Mouse (Mus musculus): ENCODE measurements at regions not wholly inside any gene's neighbourhood (a gene's known extent, or its start where the extent isn't known, plus 50 kb on each side); places are given as distances from the start of the nearest gene placed in this dataset.
"Not testable (repeated sequence)": the region's sequence is repeated elsewhere in the genome, so short reads cannot be mapped to it uniquely, and the experiment has no call there.

DNA sequence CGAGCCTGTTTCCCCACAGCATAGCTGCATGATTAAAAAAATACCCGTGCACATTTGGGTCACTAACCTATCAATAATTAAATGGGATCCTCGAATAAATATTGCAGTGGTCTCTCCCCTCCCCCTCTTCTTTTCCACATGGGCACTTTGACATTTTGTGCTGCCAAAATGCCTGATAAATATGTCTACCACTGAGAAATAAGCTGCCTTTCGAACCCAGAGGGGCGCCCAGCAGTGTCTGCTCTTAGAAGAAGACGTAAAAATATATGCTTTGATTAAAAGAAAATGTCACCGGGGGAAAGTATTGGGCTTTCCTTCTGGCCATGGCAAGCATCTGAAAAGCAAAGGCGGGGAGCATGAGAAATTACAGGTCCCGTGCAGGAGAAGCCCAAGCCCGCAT is 152.6 kb upstream of the Frmd4a start:
- DNase-seq (ENCODE audit: extremely low spot score in 1 of 2, low spot score in 1 of 2) = no peak

GRCm38 (mm10) chr2:3866736-3867135 is 150.8 kb upstream of the Frmd4a start:
- DNase-seq (ENCODE audit: extremely low spot score in 1 of 2, low spot score in 1 of 2) = not testable (repeated sequence)

GRCm38 (mm10) chr2:3869701-3870100 is 147.8 kb upstream of the Frmd4a start:
- no peak for DNase-seq (ENCODE audit: extremely low spot score in 1 of 2, low spot score in 1 of 2)

DNA sequence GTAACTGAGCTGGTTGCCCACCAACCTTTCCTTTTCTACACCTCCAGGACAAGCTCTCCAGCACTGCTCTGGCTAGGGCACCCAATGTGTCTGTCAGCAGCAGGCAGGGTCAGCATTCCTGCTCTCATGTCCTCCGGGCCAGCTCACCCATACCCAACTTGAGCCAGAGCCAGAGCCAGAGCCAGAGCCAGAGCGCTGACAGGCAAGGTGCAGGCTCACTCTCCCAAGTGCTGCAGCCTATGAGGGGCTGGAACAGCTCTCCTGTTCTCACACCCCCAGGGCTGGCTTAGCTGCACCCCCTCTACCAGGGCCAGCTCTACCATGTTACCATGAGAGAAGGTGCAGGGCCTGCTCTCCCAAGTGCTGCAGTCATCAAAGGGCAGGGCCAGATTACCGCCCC is 145.8 kb upstream of the Frmd4a start:
- no peak for DNase-seq (ENCODE audit: extremely low spot score in 1 of 2, low spot score in 1 of 2)

- no peak for DNase-seq (ENCODE audit: extremely low spot score in 1 of 2, low spot score in 1 of 2)
These were observed 130.5 kb upstream of the Frmd4a start for GRCm38 (mm10) chr2:3887000-3887399.

- no peak for DNase-seq (ENCODE audit: extremely low spot score in 1 of 2, low spot score in 1 of 2)
These were observed 129.6 kb upstream of the Frmd4a start for GRCm38 (mm10) chr2:3887845-3888433.

DNA sequence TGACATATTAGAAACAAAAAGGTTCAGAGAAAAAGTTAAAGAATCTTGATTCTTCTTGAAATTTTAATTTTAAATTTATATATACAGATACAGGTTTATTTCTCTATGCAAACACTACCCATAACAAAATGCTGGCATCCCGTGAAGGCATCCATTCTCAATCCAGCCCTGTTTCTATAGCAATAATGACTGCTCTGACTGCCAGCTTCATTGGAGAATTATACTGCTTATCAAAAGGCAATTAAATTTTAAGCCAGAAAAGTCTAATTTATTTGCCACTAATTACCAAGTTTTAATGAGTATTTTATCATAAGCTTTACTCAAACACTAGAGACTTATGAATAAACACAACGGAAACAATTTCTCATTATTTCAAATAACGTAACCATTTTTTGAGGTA is 128.1 kb upstream of the Frmd4a start:
- no peak for DNase-seq (ENCODE audit: extremely low spot score in 1 of 2, low spot score in 1 of 2)

GRCm38 (mm10) chr2:3890462-3890861 is 127.1 kb upstream of the Frmd4a start:
- DNase-seq (ENCODE audit: extremely low spot score in 1 of 2, low spot score in 1 of 2) = no peak

DNA sequence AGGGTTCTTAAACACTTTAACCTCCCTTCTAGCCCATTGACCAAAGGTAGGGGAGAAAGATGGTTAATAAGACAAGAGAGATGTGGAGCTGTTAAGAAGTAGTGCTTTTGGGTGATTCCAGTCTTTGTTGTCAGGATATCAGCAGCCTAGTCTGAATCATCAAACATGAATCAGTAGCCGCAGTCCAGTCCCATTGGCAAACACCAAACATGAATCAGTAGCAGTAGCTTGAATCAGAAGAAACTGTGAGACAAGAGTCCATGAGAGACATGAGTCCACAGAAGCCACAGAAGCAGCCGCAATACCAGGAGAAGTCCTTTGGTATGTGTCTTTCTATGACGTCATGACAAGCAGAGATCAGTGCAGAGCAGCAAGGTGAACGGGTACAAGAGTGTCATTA is 110.5 kb upstream of the Frmd4a start:
- no peak for DNase-seq (ENCODE audit: extremely low spot score in 1 of 2, low spot score in 1 of 2)

DNA sequence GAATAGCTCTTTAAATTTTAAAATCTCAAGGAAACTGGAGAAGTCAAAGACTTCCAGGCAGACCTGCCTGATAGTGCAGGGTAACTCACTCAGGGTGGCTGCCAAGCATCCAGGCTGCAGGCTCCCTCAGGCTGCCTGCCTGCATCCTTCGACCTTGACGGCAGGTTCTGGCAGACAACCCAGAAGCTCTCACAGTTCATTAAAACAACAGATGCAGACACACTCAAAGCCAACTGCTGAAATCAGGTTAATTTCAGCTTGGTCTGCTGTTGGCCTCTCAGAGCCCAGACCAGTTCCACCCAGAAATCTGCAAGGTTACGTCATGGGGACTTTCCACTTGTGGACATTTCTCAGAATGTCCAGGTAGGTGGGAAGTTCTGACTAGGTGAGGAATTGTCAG is 109.3 kb upstream of the Frmd4a start:
- DNase-seq (ENCODE audit: extremely low spot score in 1 of 2, low spot score in 1 of 2) = no peak

DNA sequence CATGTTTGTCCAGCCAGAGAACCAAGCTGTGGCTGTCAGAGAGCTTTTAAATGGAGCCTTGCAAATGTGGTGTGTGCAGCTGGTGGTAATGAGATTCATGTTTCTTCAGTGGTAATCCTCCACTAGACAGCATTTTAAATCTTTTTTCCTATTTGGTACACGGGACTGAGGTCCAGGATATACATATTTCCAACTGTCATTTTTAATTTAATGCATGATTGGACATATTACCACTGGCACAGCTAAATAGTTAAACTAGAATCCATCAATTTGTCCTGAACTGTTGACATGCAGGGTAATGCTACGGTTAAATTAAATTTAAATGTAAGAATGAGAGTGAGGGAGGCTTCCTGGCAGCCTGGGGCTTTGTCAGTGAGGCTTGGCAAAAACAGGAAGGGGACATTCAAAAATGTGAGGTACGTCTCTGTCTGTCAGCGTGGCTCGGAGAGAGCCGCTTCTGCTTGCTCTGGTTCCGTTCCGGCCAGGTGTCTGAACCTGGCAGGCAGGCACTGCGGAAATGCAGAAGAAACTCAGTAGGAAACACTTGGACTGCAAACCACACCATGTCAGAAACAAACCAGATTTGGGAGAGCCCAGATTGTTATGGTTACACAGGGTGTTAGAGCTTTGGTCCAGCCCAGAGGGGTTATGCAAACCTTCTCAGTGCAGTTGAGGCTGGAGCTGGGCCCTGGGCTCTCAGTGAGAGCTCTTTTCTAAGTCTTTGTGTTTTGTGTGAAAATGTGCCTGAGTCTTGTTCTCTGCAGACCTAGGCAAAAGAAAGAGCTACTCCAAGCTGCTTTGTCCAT is 107.2 kb upstream of the Frmd4a start:
- no peak for DNase-seq (ENCODE audit: extremely low spot score in 1 of 2, low spot score in 1 of 2)

DNA sequence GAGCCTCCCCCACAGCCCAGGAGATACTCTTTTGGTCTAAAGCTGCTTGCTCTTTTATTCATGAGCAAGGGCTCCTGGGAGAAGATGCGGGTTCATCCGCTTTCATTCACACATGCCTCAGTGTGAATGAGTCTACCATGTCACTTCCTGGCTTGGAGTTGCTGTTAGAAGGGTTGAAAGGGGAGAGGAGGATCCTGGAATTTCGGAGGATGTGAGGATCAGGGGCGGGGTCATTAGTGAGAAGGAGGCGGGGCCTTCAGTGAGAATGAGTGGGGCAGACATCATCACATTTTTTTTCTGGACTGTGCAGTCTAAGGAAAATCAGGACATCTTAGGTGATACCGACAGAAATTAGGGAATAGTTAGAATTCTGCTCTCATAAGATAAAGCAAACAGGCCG is 102.4 kb upstream of the Frmd4a start:
- no peak for DNase-seq (ENCODE audit: extremely low spot score in 1 of 2, low spot score in 1 of 2)

GRCm38 (mm10) chr2:3916365-3916764 is 101.2 kb upstream of the Frmd4a start:
- no peak for DNase-seq (ENCODE audit: extremely low spot score in 1 of 2, low spot score in 1 of 2)

GRCm38 (mm10) chr2:3918156-3918555 is 99.4 kb upstream of the Frmd4a start:
- DNase-seq (ENCODE audit: extremely low spot score in 1 of 2, low spot score in 1 of 2) = no peak

GRCm38 (mm10) chr2:3919893-3920292 is 97.6 kb upstream of the Frmd4a start:
- no peak for DNase-seq (ENCODE audit: extremely low spot score in 1 of 2, low spot score in 1 of 2)

GRCm38 (mm10) chr2:3921084-3921483 is 96.4 kb upstream of the Frmd4a start:
- DNase-seq (ENCODE audit: extremely low spot score in 1 of 2, low spot score in 1 of 2) = not testable (repeated sequence)

GRCm38 (mm10) chr2:3922739-3923138 is 94.8 kb upstream of the Frmd4a start:
- no peak for DNase-seq (ENCODE audit: extremely low spot score in 1 of 2, low spot score in 1 of 2)

DNA sequence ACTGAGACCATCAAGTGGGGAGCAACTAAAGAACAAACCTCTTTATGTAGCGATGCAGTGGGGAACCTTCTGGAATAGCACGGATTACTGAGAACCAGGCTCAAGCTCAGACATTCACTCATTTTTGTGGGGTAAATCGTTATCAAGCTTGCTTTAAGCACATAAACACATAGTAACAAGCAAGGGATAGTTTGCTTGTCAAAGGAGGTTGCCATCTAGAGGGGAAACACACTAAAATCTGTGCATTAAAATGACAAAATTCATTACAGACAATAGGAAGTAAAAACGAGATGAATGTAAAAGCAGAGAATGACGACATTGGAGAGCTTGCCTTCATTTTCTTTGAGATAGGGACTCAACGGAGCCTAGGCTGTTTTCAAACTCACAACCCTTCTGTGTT is 92.8 kb upstream of the Frmd4a start:
- DNase-seq (ENCODE audit: extremely low spot score in 1 of 2, low spot score in 1 of 2) = no peak

GRCm38 (mm10) chr2:3925199-3925598 is 92.3 kb upstream of the Frmd4a start:
- no peak for DNase-seq (ENCODE audit: extremely low spot score in 1 of 2, low spot score in 1 of 2)

DNA sequence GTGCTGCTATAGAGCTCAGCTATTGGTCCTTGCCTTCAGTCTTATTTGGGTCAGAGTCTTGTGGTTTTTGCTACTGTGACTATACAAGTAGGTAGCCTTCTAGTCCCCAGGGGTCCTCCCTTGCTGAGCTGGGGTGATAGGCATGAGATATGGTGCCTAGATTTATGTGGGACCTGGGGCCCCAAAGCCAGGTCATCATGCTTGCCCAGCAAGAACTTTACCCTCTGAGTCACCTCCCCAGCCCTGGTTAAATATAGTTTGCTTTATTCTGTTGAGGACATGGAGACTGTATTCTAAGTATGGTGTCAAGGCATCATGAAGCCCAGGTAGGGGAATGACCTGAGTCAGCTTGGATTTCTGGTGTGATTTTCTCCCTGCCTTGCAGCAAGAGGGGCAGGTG is 91.4 kb upstream of the Frmd4a start:
- DNase-seq (ENCODE audit: extremely low spot score in 1 of 2, low spot score in 1 of 2) = no peak

DNA sequence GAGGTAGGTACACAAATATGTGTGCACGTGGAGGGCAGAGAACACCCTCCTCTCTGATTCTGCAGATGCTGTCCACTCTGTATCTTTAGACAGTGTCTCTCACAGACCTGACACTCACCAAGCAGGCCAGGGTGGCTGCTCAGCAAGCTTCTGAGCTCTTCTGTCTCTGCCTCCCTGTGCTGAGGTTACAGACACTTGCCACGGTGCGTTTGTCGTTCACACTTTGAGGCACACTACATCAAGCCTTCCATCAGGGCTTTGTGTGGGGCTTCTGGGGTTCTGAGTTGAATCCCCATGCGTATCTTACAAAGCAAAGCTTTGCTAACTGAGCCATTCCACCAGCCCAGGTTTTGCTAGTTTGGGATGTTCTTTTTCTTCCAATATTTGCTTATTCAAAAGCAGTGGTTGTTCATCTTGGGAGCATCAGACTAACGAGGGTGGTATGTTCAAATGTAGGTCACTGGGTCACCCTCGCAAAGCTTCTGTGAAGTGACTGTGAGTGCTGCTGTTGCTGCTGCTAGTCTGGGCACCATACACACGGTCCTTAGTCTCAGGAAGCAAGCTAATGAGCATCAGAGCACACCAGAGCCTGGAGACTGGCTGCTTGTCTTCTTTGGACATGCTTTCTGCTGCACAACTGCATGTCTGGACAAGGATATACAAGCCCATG is 90.2 kb upstream of the Frmd4a start:
- no peak for DNase-seq (ENCODE audit: extremely low spot score in 1 of 2, low spot score in 1 of 2)

DNA sequence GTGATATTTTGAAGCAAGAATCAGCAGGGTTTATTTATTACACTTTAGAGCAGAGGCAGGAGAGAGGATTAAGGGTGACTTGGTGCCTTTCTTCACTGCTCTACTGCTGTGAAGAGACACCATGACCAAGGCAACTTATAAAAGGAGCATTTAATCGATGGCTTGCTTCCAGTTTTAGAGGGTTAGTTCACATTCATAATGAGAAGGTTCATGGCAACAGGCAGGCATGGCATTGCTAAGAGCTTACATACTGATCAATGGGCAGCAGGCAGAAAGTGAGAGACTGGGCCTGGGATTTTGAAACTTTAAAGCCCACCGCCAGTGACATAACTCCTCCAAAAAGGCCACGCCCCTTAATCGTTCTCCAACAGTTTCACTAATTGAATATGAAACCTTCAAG is 89.7 kb upstream of the Frmd4a start:
- no peak for DNase-seq (ENCODE audit: extremely low spot score in 1 of 2, low spot score in 1 of 2)

All from layer of hippocampus, postnatal 25 days (tissue).